Mouse (Mus musculus) kidney, adult 8-10 months (tissue): ENCODE measurements around the gene Arf3.

Source experiments
- DNase-seq, 2 experiments: peaks; one replicate each; pipeline ENCODE4 v3.0.0; 2022

Gene Arf3

DNA sequence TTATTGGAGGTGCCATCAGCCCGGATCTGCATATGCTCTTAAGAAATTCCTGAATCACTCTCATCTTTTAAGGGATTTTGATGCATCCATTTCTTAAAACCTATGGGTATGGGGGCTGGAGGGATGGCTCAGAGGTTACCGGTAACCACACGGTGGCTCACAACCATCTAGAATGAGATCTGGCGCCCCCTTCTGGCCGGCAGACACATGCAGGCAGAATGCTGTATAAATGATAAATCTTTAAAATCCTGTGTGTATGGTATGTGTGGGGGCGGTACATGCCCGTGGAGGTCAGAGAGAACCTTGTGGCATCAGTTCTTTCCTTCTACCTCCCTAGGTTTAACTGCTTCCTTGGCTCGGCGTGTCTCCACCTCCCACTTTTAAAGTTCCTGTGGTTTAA lies 52.6 kb downstream of the Arf3 start:
- peak; percentile 32 to 61 for DNase-seq

DNA sequence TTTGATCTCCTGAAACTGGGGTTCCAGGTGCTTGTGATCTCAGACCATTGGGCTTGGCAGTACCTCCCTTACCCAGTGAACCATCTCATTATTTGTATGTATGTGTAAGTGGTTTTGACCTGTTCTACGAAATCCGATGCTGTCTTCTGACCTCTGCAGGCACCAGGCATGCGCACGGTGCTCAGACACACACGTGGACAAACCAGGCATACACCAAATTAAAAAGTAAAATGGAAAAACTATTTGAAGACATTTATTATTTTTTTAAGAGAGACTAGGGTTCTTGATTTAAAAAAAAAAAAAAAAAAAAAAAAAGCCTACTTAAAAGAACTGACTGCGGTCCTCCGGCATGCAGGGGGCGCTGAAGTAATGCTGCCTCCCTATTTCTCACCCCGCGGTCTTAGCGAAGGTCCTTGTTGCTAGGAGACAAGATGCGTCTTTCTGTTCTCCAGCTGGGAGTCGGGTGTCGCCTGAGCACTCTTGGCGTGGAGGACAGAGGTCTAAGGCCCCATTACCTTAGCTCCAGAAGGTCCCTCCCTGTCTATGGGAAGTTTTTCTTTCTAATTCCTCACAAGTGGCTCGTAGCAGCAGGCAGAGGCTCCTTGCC lies 55.1 kb downstream of the Arf3 start, which contains the start of gene Ccdc65:
TSS of gene Ccdc65 (plus strand) at position 442 of the 607 bp plus-strand sequence.
- DNase-seq: peak; percentile 90 to 93

DNA sequence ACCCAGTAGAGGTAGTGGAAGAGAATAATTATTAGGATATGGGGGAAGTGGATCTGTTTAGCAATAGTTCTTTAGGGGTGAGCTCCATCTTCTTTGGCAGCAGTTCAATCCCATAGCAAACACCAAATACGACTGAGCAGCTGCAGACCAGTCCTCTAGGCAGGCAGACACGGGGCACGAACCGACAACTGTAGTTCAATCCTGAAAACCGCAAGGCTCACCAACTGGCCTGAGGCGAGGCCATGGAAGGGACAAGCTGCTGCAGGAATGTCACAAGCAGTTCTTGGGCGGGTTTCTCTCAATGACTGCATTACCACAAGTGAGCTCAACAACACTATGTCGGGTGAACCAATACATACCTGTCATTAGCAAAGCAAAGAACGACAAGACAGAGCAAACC lies 58.7 kb downstream of the Arf3 start:
- DNase-seq: no peak

DNA sequence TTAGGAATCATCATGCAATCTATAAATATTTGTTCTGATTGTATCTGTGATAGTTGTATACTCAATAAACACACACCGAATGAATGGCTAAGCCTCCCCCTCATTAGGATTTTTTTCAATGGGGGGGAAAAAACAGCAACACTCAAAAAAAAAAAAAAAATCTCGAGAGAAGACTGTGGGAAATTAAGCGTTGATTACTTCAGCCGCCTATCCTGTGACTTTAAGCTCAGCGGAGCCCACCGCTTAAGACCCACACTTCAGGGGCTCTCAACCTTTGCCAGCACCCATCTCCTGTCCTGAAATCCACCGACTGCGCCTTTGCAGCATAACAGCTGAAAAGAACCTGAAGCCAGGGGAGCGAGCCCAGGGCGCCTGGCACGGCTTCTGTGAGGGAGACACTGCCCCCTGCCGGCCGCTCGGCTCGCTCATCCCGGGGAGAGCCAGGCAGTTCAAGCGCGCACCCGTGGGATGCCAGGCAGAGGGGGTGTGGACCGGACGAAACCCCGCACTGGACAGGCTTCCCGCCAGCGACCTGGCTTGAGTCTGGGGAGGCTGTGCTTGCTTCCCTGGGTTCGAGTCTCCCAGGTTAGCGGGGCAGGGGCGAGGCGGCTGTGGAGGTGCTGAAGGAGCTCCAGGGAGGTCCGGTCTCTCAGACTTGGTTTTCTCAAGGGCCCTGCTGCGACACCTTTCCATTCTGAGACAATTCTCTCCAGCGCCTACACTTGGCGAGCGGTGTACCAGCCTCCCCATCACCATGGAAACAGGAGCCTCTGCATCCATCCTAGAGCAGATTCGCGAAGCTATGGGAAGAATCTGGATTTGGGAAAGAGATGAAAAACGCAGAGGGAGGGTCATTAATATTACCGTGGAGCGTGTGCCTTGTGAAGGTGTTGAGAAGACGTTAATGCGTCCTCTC lies 63.6 kb downstream of the Arf3 start:
- DNase-seq: peak; percentile 77 to 88

DNA sequence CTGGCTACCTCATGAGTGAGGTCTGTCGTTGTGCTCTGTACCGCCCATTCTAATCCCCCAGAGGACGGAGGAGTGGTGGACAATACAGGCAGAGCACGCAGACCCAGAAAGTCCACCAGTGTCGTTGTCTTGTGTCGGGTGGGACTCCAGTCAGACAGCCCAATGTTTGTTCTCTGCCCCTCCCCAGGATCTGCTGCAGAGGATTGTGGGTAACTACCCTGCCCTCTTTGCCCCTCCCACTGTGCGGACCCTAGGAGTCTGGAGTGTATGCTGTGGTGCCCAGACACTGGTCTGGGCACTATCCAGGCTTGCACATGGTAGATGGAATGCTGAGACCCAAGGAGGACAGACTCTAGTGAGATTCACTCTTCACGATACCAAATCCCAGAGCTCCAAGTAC lies 66.8 kb downstream of the Arf3 start:
- DNase-seq: peak in 1 of 2 experiments; percentile 12

DNA sequence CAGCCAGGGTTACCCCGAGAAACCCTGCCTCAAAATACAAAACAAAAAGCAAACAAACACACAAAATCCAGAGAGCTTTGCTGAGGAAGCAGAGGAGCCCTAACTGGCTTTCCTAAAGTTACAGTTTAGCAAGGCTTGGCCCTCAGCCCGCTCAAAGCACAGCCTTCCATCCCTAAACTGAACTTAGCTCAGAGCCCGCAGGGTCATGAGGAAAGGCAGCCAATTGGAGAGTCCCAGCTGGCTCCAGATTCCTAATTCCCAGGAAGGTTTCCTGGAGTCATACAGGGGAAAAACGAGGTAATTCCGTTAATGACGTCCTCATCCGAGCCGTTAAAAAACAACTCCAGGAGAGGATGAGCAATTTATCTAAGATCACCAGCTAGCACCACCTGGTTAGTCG lies 67.3 kb downstream of the Arf3 start:
- peak; percentile 85 to 89 for DNase-seq

DNA sequence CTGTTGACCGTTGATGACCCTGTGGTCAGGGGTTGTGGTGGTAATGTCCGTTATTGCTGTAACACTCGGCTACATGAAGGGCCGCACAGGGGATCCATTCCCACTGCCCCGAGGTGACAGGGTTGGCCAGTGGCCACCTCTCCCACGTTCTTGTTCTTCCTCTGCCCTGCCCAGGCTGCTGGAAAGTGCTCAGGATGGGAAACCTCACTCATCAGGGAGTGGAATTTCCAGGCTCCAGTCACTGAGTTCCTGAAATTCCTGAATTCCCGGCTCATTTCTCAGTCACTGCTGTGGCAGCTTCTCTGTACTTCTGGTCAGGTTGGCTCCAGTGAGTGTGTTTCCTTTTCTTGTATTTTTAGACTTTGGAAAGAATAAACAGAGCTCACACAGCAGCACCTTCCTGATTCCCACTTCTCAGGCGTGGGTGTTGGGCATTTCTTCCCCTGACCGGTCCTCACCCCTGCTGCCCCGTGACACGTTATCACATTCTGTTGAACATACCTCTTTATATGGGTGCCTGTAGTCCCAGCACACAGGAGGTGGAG lies 70.8 kb downstream of the Arf3 start:
- DNase-seq: peak; percentile 57 to 72

DNA sequence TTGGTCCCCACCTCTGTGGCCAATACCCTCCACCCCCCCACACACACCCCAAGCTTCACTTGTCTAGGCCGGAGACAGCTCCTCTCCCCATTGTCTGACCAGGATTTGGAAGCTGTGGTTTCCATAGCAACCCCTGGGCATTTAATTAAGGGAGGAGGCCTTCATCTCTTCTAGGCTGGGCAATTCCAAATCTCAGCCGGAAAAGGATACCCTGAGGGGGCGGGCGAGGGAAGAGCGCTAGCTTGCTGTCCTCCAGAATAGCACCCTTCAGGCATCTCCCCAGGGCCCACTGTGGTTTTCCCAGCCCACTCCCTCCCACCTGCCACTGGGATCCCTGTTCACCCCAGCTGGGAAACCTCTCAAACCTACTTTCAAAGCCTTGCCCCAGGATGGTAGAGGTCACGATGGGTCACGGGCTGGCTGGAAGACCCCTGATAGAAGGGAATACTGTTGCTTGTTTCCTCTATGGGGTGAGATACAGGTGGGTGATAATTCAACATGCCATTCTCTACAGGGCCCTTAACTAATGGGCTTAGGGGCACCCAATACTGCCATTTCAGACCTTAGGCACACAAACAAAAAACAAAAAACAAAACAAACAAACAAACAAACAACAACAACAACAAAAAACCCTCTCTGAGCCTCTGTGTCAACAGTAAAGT lies 71.4 kb downstream of the Arf3 start:
- peak in 1 of 2 experiments; percentile 33 for DNase-seq

DNA sequence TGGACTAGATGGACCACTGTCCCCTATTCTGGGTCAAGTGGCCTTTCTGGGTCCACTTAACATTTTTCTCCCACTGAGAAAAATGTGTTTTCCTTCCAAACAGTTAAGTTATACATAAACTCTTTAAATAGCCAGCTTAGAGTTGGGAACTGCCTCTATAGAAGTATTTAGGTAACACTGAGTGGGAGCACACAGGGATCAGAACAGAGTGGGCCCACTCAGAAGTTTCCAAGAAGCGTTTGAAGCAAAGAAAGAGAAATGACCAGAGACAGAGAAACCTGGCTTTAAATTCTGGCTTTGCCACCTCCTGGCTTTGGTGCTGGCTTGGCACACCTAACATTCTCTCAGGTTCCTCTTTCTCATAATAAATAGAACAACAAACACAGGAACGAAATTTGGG lies 73.3 kb downstream of the Arf3 start:
- no peak for DNase-seq
